ENCODE assay signal across 9 mouse cellular contexts in genomic region chr15:25637727-25638126, GRCm38 (mm10). TPM values are rescaled to one million over a fixed set of nuclear protein-coding genes. Genes with fewer than 3 reads are reported as not detected.
A peak's percentile ranks its signal among the peaks of the same experiment; 100 is the strongest.
DNase-seq lines count a peak whose midpoint lies in the region; ATAC-seq lines count a peak whose summit lies in the region.
"Had no signal": no experiment of that assay in that cellular context is flagged by ENCODE, and none has a peak within 500 bp of the region (broad histone marks: within the 10 kb centered on the region; RNA-seq: fewer than 3 reads in every experiment).

No protein-coding gene starts in this region.

- no peaks in the 10 kb centered on the region for H3K27me3 ChIP-seq in limb, embryonic 12.5 days
- no peaks in the 10 kb centered on the region for H3K27me3 ChIP-seq in limb, embryonic 10.5 days (ENCODE audit: low read depth, poor library complexity, severe bottlenecking)
- H3K27me3 ChIP-seq in liver, embryonic 11.5 days (replicated peaks; ENCODE audit: control insufficient read depth, insufficient read depth, low read length): no peaks in the 10 kb centered on the region
- H3K27me3 ChIP-seq: hindbrain, embryonic 15.5 days had no signal

- ATAC-seq in limb, embryonic 12.5 days (ENCODE audit: insufficient number of reproducible peaks, insufficient read depth, low FRiP score, low TSS enrichment, low read depth): no peak
- ATAC-seq in megakaryocyte progenitor cell, adult 5-6 weeks (replicated peaks; ENCODE audit: poor library complexity): no peak
- ATAC-seq in liver, embryonic 11.5 days (replicated peaks; ENCODE audit: low FRiP score): no peak

- no peak overlapping the region for H3K4me2 ChIP-seq in limb, embryonic 12.5 days
- no peak overlapping the region for H3K4me2 ChIP-seq in liver, embryonic 11.5 days
- H3K4me2 ChIP-seq: hindbrain, embryonic 15.5 days had no signal

- H3K36me3 ChIP-seq in limb, embryonic 12.5 days: no peaks in the 10 kb centered on the region; the same call in 1 of the 2 replicates
- H3K36me3 ChIP-seq in limb, embryonic 10.5 days: peaks cover 18% of the 10 kb centered on the region
- no peaks in the 10 kb centered on the region for H3K36me3 ChIP-seq in liver, embryonic 11.5 days (ENCODE audit: control insufficient read depth, insufficient read depth, low read length)
- H3K36me3 ChIP-seq: hindbrain, embryonic 15.5 days had no signal

- no peak overlapping the region for H3K4me3 ChIP-seq in limb, embryonic 12.5 days (replicated peaks)
- no peak overlapping the region for H3K4me3 ChIP-seq in limb, embryonic 10.5 days
- H3K4me3 ChIP-seq in liver, embryonic 11.5 days (ENCODE audit: low read depth, low read length): no peak overlapping the region
- H3K4me3 ChIP-seq: hindbrain, embryonic 15.5 days had no signal

- H3K4me1 ChIP-seq in limb, embryonic 12.5 days (replicated peaks): peaks cover 74% of the 10 kb centered on the region
- peaks cover 67% of the 10 kb centered on the region for H3K4me1 ChIP-seq in limb, embryonic 10.5 days
- peaks cover 17% of the 10 kb centered on the region for H3K4me1 ChIP-seq in liver, embryonic 11.5 days (replicated peaks; ENCODE audit: control insufficient read depth, insufficient read depth, low read length)

- H3K9ac ChIP-seq in limb, embryonic 12.5 days (replicated peaks): no peak overlapping the region
- H3K9ac ChIP-seq in liver, embryonic 11.5 days (ENCODE audit: low read depth, low read length): no peak overlapping the region
- H3K9ac ChIP-seq: hindbrain, embryonic 15.5 days had no signal

- 60% methylated on average over 9 of the region's 9 CpGs for WGBS in limb, embryonic 12.5 days
- WGBS in limb, embryonic 10.5 days: 72% methylated on average over 9 of the region's 9 CpGs
- 66% methylated on average over 9 of the region's 9 CpGs for WGBS in liver, embryonic 11.5 days

- H3K9me3 ChIP-seq in limb, embryonic 12.5 days: no peaks in the 10 kb centered on the region
- no peaks in the 10 kb centered on the region for H3K9me3 ChIP-seq in limb, embryonic 10.5 days (replicated peaks)
- no peaks in the 10 kb centered on the region for H3K9me3 ChIP-seq in liver, embryonic 11.5 days (ENCODE audit: control insufficient read depth, low read length)
- H3K9me3 ChIP-seq: hindbrain, embryonic 15.5 days had no signal

- DNase-seq in limb, embryonic 10.5 days (ENCODE audit: low spot score): no peak
- DNase-seq in gastrocnemius, postnatal 10 days: peak; percentile 41
- DNase-seq in kidney, postnatal 10 days: peak; percentile 77
- peak; percentile 27 for DNase-seq in right cerebral cortex, postnatal 14 days
- DNase-seq in thymus, postnatal 0 days (ENCODE audit: low spot score): no peak
- DNase-seq in liver, embryonic 11.5 days (ENCODE audit: low spot score): no peak

- peak overlapping the region; percentile 25; the same call in 1 of the 2 replicates for H3K27ac ChIP-seq in limb, embryonic 12.5 days
- no peak overlapping the region for H3K27ac ChIP-seq in limb, embryonic 10.5 days
- H3K27ac ChIP-seq in liver, embryonic 11.5 days (ENCODE audit: low read depth, low read length): no peak overlapping the region
- H3K27ac ChIP-seq: hindbrain, embryonic 15.5 days had no signal

RNA-seq across cellular contexts. Expression of gene Myo10, which starts 15.4 kb away (rescaled TPM):
- polyA plus RNA-seq in limb, embryonic 12.5 days (2016; fragmentation: Nextera tagmentation; extraction: Ambion mirVana): 42.1 and 42.5 TPM in 2 replicates
- 38.5 and 47.2 TPM in 2 replicates for polyA plus RNA-seq in limb, embryonic 10.5 days (2016; fragmentation: Nextera tagmentation; extraction: Ambion mirVana)
- 10 to 100 TPM; 63.8 to 70.8 TPM for total RNA-seq in gastrocnemius, postnatal 10 days (2021)
- polyA plus RNA-seq in thymus, postnatal 0 days (2015; fragmentation: Nextera tagmentation; extraction: Ambion mirVana): 14.1 and 16.3 TPM in 2 replicates
- 2.4 and 2.9 TPM in 2 replicates for total RNA-seq in megakaryocyte progenitor cell, adult 5-6 weeks (2015)
- total RNA-seq in megakaryocyte progenitor cell, adult 5-6 weeks (2017): 3.8 and 4.2 TPM in 2 replicates
- 14.4 and 16.3 TPM in 2 replicates for polyA plus RNA-seq in liver, embryonic 11.5 days (2014; fragmentation: Nextera tagmentation; extraction: Ambion mirVana)

Comparison
In these comparisons a context has a peak if more than half of its experiments do, and no peak if none do; other contexts are left out.
1. DNase-seq: peak in gastrocnemius, postnatal 10 days (single experiment), kidney, postnatal 10 days (single experiment) and right cerebral cortex, postnatal 14 days (single experiment); none in limb, embryonic 10.5 days (single experiment), thymus, postnatal 0 days (single experiment) and liver, embryonic 11.5 days (single experiment).